Mouse (Mus musculus) lung, postnatal 0 days (tissue): ENCODE measurements around the gene Gabarap.

Source experiments
- CTCF ChIP-seq: IDR thresholded peaks from 2 replicates; pipeline ENCODE4 v1.5.1; 2016; ENCODE audit warnings: antibody characterized with exemption, mild to moderate bottlenecking
- EP300 ChIP-seq: IDR thresholded peaks from 2 replicates; pipeline ENCODE4 v1.6.1; 2016; ENCODE audit warnings: antibody characterized with exemption, mild to moderate bottlenecking, control low read depth

DNA sequence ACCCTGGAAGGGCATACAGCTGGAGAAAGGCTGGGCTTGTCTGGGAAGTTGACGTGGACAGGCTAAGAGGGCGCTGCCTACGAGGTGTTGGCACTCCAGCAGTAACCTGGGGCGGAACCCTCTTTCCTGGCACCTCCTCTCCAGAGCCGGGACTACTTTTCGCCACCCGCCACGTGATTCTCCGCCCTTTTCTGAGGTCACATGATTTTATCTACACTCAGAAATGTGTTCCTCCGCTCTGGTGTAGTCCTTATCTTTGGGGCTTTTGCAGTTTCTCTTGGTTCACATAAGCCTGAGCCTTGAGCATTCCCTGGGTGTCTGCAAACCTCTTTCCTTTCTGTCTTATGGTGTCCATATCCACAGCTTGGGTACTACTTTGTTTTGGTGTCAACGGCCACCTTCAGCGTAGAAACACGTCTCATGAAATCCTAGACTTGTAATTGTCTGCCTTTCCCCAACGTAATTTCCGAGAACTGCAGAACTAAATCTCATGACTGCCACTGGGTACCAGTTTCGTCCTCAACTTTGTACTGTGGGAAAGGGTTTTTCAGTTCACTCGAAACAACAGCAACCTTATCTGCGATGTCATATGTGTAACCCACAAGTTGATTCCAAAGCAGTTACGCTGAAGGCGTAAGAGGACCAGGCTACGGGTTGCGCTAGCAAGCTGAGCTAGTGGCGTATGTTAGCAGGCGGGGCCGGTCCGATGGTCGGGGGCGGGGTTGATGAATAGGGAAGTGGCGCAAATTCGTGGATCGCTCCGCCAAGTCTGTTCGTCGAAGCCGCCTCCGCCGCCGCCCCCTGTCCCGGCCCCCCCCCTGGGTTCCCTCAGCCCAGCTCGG lies at the start of gene Gabarap:
- TF ChIP-seq CTCF (peak; percentile 8; the same call in 1 of the 2 replicates), EP300 (peak; percentile 87)
